In genomic region chr11:97575075-97575474, GRCm38 (mm10) we compare ENCODE assay signal across 8 mouse cellular contexts. TPM values are rescaled to one million over a fixed set of nuclear protein-coding genes. Genes with fewer than 3 reads are reported as not detected.
DNase-seq lines count a peak whose midpoint lies in the region; ATAC-seq lines count a peak whose summit lies in the region.

No protein-coding gene starts in this region.

- peaks cover 81% of the 10 kb centered on the region for H3K27me3 ChIP-seq in heart, embryonic 14.5 days (ENCODE audit: control insufficient read depth, insufficient read depth, low read length)
- H3K27me3 ChIP-seq in liver, embryonic 15.5 days: peaks cover 98% of the 10 kb centered on the region
- peaks cover 2% of the 10 kb centered on the region; the same call in 1 of the 2 replicates for H3K27me3 ChIP-seq in neural tube, embryonic 15.5 days (replicated peaks)

- peak overlapping the region; percentile 70 for H3K9ac ChIP-seq in heart, embryonic 14.5 days (ENCODE audit: low read length)
- no peak overlapping the region; the same call in 1 of the 2 replicates for H3K9ac ChIP-seq in liver, embryonic 15.5 days
- H3K9ac ChIP-seq in neural tube, embryonic 15.5 days (replicated peaks): peak overlapping the region; percentile 95

- H3K9me3 ChIP-seq in heart, embryonic 14.5 days (ENCODE audit: control insufficient read depth, low read length): no peaks in the 10 kb centered on the region
- no peaks in the 10 kb centered on the region for H3K9me3 ChIP-seq in liver, embryonic 15.5 days (replicated peaks)
- H3K9me3 ChIP-seq in neural tube, embryonic 15.5 days (replicated peaks): no peaks in the 10 kb centered on the region

- H3K27ac ChIP-seq in heart, embryonic 14.5 days (replicated peaks in 1 of 2; ENCODE audit: control insufficient read depth in 1 of 2, insufficient read depth in 1 of 2, low read depth in 2 of 2, low read length in 2 of 2): no peak overlapping the region
- no peak overlapping the region for H3K27ac ChIP-seq in liver, embryonic 15.5 days (replicated peaks)
- peak overlapping the region; percentile 91 for H3K27ac ChIP-seq in neural tube, embryonic 15.5 days (replicated peaks)

- peak; percentile 9 to 30 for DNase-seq in heart, adult 18-20 months
- DNase-seq in heart, adult 9 months (ENCODE audit: low spot score in 2 of 2): no peak
- DNase-seq in cerebellum, adult 9-11 months: peak; percentile 91
- DNase-seq in kidney, postnatal 25 days: peak; percentile 70 to 85
- no peak for DNase-seq in spleen, postnatal 14 days (ENCODE audit: low spot score in 2 of 2)

- H3K4me3 ChIP-seq in heart, embryonic 14.5 days (ENCODE audit: control insufficient read depth in 1 of 2, insufficient read depth in 1 of 2, low read depth in 1 of 2, low read length in 2 of 2): peak overlapping the region; percentile 60 to 65
- H3K4me3 ChIP-seq in liver, embryonic 15.5 days (replicated peaks): peak overlapping the region; percentile 54
- peak overlapping the region; percentile 69 for H3K4me3 ChIP-seq in neural tube, embryonic 15.5 days (replicated peaks)

- peak overlapping the region; percentile 100 for H3K4me2 ChIP-seq in heart, embryonic 14.5 days (ENCODE audit: low read length)
- peak overlapping the region; percentile 79 for H3K4me2 ChIP-seq in liver, embryonic 15.5 days
- peak overlapping the region; percentile 90 for H3K4me2 ChIP-seq in neural tube, embryonic 15.5 days

- no peaks in the 10 kb centered on the region for H3K36me3 ChIP-seq in heart, embryonic 14.5 days (ENCODE audit: control insufficient read depth, insufficient read depth, low read length)
- H3K36me3 ChIP-seq in liver, embryonic 15.5 days (replicated peaks): no peaks in the 10 kb centered on the region
- H3K36me3 ChIP-seq in neural tube, embryonic 15.5 days: no peaks in the 10 kb centered on the region

- peaks cover 4 to 21% of the 10 kb centered on the region in 2 experiments; a peak in 3 of 4 replicates for H3K4me1 ChIP-seq in heart, embryonic 14.5 days (ENCODE audit: control insufficient read depth in 2 of 2, insufficient read depth in 2 of 2, low read length in 2 of 2)
- peaks cover 18% of the 10 kb centered on the region for H3K4me1 ChIP-seq in liver, embryonic 15.5 days (replicated peaks)
- H3K4me1 ChIP-seq in neural tube, embryonic 15.5 days: peaks cover 70% of the 10 kb centered on the region

- 0 out of 2 replicates have a peak, but pooled peaks have one; percentile 16 for ATAC-seq in heart, embryonic 14.5 days (ENCODE audit: insufficient number of reproducible peaks, insufficient read depth, low FRiP score, low read depth)
- ATAC-seq in liver, embryonic 15.5 days (ENCODE audit: insufficient read depth): no peak
- peak; percentile 53 for ATAC-seq in neural tube, embryonic 15.5 days (ENCODE audit: low FRiP score)

- WGBS in heart, embryonic 14.5 days: under 1% methylated on average over 25 of the region's 62 CpGs
- under 1% methylated on average over 58 of the region's 62 CpGs for WGBS in liver, embryonic 15.5 days (ENCODE audit: insufficient replicate concordance)
- under 1% methylated on average over 50 of the region's 62 CpGs for WGBS in neural tube, embryonic 15.5 days

RNA-seq across cellular contexts. Expression of gene Srcin1, which starts 0.9 kb away (rescaled TPM):
- under 1 TPM; 0.18 to 0.25 TPM for total RNA-seq in heart, adult 18-20 months (2021)
- 0.22 TPM in 1 of 2 replicates, not detected in the other for polyA plus RNA-seq in heart, embryonic 14.5 days (2014; fragmentation: Nextera tagmentation; extraction: Ambion mirVana)
- 0.02 TPM in 1 of 2 replicates, not detected in the other for polyA plus RNA-seq in liver, embryonic 15.5 days (2015; fragmentation: Nextera tagmentation; extraction: Ambion mirVana)
- 7.2 and 10.5 TPM in 2 replicates for polyA plus RNA-seq in neural tube, embryonic 15.5 days (2015; fragmentation: Nextera tagmentation; extraction: Ambion mirVana)

RNA-seq across cellular contexts. Expression of gene Epop, which starts 54.4 kb away (rescaled TPM):
- total RNA-seq in heart, adult 18-20 months (2021): 1 to 10 TPM in 1 of 2 experiments, under 1 TPM in 1; 0.84 to 1.1 TPM
- 0.77 and 1.00 TPM in 2 replicates for polyA plus RNA-seq in heart, embryonic 14.5 days (2014; fragmentation: Nextera tagmentation; extraction: Ambion mirVana)
- 0.39 and 0.40 TPM in 2 replicates for polyA plus RNA-seq in liver, embryonic 15.5 days (2015; fragmentation: Nextera tagmentation; extraction: Ambion mirVana)
- 2.1 TPM in 2 replicates for polyA plus RNA-seq in neural tube, embryonic 15.5 days (2015; fragmentation: Nextera tagmentation; extraction: Ambion mirVana)

Comparison
In these comparisons a context has a peak if more than half of its experiments do, and no peak if none do; other contexts are left out.
1. DNase-seq: peak in heart, adult 18-20 months (2 of 2), cerebellum, adult 9-11 months (single experiment) and kidney, postnatal 25 days (2 of 2); none in heart, adult 9 months (0 of 2) and spleen, postnatal 14 days (0 of 2).
2. Peak in every context shown above with its lines, with median percentiles within 50 percentile points of each other: H3K4me2 ChIP-seq and H3K4me3 ChIP-seq.